Mouse (Mus musculus) midbrain, embryonic 16.5 days (tissue): ENCODE results near the gene Isy1. TPM values are rescaled to one million over a fixed set of nuclear protein-coding genes. Genes with fewer than 3 reads are reported as not detected.

ENCODE experiments used
- ATAC-seq: fragments of 200-750 bp; cut with Nextera tagmentation; 2 replicates; pipeline ENCODE4 v1.8.0; 2017; ENCODE audit warnings: moderate TSS enrichment
- H3K27ac ChIP-seq: fragments of 300-500 bp; sonication (generic); 2 replicates; pipeline ENCODE4 v1.5.1; 2014; ENCODE audit warnings: mild to moderate bottlenecking, low read length, mixed read lengths
- H3K27me3 ChIP-seq: fragments of 300-500 bp; sonication (generic); 2 replicates; pipeline ENCODE4 v1.6.1; 2014; ENCODE audit warnings: low read depth, low read length, mixed read lengths; ENCODE audit not compliant: control insufficient read depth, insufficient read depth
- H3K36me3 ChIP-seq: fragments of 300-500 bp; sonication (generic); 2 replicates; pipeline ENCODE4 v1.6.1; 2014; ENCODE audit warnings: mild to moderate bottlenecking, low read length, moderate library complexity, mixed read lengths; ENCODE audit not compliant: control insufficient read depth, insufficient read depth
- H3K4me1 ChIP-seq: fragments of 300-500 bp; sonication (generic); 2 replicates; pipeline ENCODE4 v1.6.1; 2014; ENCODE audit warnings: mild to moderate bottlenecking, low read length, mixed read lengths; ENCODE audit not compliant: control insufficient read depth, insufficient read depth
- H3K4me2 ChIP-seq: fragments of 300-500 bp; sonication (generic); 2 replicates; pipeline ENCODE4 v1.6.1; 2014; ENCODE audit warnings: mild to moderate bottlenecking, low read length, mixed read lengths
- H3K4me3 ChIP-seq: fragments of 300-500 bp; sonication (generic); 2 replicates; pipeline ENCODE4 v1.5.1; 2014; ENCODE audit warnings: low read depth, mild to moderate bottlenecking, low read length, moderate library complexity, mixed read lengths
- H3K9ac ChIP-seq: fragments of 300-500 bp; sonication (generic); 2 replicates; pipeline ENCODE4 v1.6.1; 2014; ENCODE audit warnings: low read depth, low read length, mixed read lengths
- H3K9me3 ChIP-seq: fragments of 300-500 bp; sonication (generic); replicated peaks from 2 replicates; pipeline ENCODE4 v1.6.1; 2014; ENCODE audit warnings: mild to moderate bottlenecking, low read length, mixed read lengths; ENCODE audit not compliant: control insufficient read depth, poor library complexity, severe bottlenecking
- WGBS: fragments of 180-500 bp; shearing (Covaris S2); extraction: QIAGEN DNeasy Blood & Tissue Kit; methylation state at CpG from one replicate; pipeline ENCODE4 v1.1.7; 2014; 5-methylcytosine and 5-hydroxymethylcytosine counted together
- polyA plus RNA-seq: library from polyadenylated mRNA; unstranded; fragments of >200 nt; fragmentation: Nextera tagmentation; extraction: Ambion mirVana; gene quantifications from 2 replicates; pipeline ENCODE4 v1.2.1, GENCODE M21; 2015

The Isy1 gene
- 26.2 and 27.5 TPM in 2 replicates for polyA plus RNA-seq

DNA sequence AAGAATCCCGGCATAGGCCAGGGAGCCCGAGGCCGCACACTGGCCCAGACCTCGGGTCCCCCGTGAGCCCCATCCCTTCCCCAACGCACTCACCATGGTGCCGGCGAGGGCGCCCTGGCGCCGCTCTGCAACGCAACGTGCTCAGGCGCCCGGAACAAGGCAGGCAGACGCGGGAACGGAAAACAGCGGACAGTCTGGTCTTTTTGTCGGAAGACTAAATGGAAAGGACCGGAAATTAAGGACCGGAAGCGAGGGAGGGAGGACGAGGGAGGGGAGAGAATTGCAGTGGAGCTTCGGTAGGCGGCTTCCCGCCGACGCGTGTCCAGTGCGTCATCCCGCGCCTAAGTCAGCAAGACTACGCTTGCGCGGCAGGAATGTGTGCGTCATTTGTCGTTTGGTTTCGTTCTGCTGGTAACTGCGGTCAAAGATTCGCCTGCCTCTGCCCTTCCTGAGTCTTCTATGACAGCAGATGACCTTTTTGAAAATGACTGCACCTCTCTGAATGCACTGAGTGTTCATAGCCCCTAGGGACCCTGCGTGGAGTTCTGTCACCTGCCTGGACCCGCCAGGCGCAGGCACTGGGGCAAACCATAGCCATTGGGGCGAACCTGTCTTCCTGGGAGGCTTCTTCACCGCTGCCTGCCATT is at the start of gene Isy1:
Gene Isy1, minus strand, starts transcription at position 248 of the 647 bp plus-strand sequence.
- Histone ChIP-seq H3K36me3 (peaks cover 20% of the 10 kb centered on the region), H3K9ac (peak within 1 kb of the TSS; percentile 82), H3K4me1 (peaks cover 10% of the 10 kb centered on the region), H3K9me3 (no peaks in the 10 kb centered on the region), H3K4me2 (peak within 1 kb of the TSS; percentile 78), H3K27ac (peak within 1 kb of the TSS; percentile 96), H3K27me3 (no peaks in the 10 kb centered on the region), H3K4me3 (peak within 1 kb of the TSS; percentile 87)
- peak; percentile 97 for ATAC-seq
- WGBS = under 1% methylated on average over 46 of the region's 46 CpGs

DNA sequence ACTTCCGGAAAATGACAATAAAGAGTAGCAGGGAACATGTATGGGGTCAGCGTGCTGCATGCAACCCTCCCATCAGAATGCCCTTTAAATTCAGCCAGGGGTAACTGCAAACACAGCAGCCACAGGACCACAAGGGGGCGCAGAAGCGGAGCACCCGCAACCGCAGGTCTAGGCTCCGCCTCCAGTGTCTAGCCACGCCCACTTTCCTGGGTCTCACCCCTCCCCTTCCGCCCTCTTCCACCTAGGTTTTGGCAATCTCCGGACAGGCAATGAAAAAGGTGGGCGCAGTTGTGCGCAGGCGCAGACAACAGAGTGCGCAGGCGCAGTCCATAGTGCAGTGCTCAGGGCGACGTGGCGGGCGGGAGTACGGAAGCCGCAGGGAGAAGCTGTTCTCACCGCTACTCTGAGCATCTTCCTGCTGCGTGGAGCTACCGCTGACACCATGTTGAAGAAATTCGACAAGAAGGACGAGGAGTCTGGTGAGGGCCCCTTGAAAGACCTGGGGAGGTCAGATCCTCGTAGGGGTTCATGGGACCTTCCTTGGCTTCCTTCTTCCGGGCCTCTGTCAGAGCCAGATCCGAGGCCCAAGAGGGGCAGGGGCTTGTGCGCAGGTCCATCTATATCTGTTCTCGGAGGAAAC is 49.1 kb upstream of the Isy1 start, which contains the start of gene Copg1:
Gene Copg1, plus strand, starts transcription at position 221 of the 640 bp plus-strand sequence.
- H3K9ac ChIP-seq = peak within 1 kb of the TSS; percentile 74
- peak within 1 kb of the TSS; percentile 83 for H3K27ac ChIP-seq
- H3K4me2 ChIP-seq = peak within 1 kb of the TSS; percentile 54
- H3K27me3 ChIP-seq = no peaks in the 10 kb centered on the region
- no peaks in the 10 kb centered on the region for H3K9me3 ChIP-seq
- peaks cover 27% of the 10 kb centered on the region for H3K36me3 ChIP-seq
- H3K4me3 ChIP-seq = peak within 1 kb of the TSS; percentile 70
- peaks cover 10% of the 10 kb centered on the region for H3K4me1 ChIP-seq
- under 1% methylated on average over 31 of the region's 31 CpGs for WGBS
- ATAC-seq = peak; percentile 94

DNA sequence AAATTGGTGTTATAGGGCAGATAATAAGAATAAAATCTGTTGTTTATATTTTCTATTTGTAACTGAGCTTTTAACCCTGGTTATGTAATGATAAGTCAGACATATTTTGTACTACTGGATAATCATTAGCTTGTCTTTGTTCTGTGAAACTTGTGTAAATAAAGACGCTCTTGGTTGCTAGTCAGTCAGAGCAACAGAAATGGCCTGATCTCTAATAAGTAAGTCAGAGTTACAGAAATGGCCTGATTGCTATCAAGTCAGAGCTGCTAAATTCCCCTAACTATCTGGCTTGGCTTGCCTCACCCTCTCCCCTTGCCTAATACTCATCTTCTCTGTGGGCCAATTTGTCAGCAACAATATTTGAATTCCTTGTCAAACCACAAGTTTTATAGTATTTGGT is 48.1 kb upstream of the Isy1 start:
- Histone ChIP-seq H3K4me1 (peaks cover 10% of the 10 kb centered on the region), H3K9ac (no peak overlapping the region), H3K9me3 (no peaks in the 10 kb centered on the region), H3K36me3 (peaks cover 17% of the 10 kb centered on the region), H3K4me2 (no peak overlapping the region), H3K4me3 (no peak overlapping the region), H3K27ac (no peak overlapping the region; the same call in 1 of the 2 replicates), H3K27me3 (no peaks in the 10 kb centered on the region)
- ATAC-seq = no peak
- 97% methylated on average over 1 of the region's 1 CpGs for WGBS

DNA sequence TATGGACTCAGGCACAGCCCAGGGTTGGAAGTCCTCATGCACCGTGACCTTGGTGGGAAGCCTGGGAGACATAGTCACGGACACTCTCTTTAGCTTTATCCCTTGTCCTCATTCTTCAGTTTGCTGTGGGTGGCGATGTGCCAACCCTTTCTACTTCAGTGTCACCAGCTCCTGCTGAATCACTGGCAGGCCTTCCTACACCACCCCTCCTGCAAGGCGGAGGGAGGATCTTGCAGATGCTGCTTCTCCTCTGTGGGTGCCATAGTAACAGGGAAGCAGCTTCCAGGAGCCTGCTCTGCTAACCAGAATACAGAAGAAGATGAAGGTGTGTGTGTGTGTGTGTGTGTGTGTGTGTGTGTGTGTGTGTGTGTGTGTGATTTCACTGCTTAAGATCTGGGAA is 44.2 kb upstream of the Isy1 start:
- 46% methylated on average over 4 of the region's 4 CpGs for WGBS
- H3K27me3 ChIP-seq = no peaks in the 10 kb centered on the region
- no peak overlapping the region for H3K9ac ChIP-seq
- no peak; the same call in 1 of the 2 replicates for ATAC-seq
- H3K9me3 ChIP-seq = no peaks in the 10 kb centered on the region
- peak overlapping the region; percentile 5; the same call in 1 of the 2 replicates for H3K27ac ChIP-seq
- no peaks in the 10 kb centered on the region for H3K36me3 ChIP-seq
- 0 out of 2 replicates have a peak, but pooled peaks cover 2% of the 10 kb centered on the region for H3K4me1 ChIP-seq
- H3K4me2 ChIP-seq = no peak overlapping the region
- H3K4me3 ChIP-seq = no peak overlapping the region

DNA sequence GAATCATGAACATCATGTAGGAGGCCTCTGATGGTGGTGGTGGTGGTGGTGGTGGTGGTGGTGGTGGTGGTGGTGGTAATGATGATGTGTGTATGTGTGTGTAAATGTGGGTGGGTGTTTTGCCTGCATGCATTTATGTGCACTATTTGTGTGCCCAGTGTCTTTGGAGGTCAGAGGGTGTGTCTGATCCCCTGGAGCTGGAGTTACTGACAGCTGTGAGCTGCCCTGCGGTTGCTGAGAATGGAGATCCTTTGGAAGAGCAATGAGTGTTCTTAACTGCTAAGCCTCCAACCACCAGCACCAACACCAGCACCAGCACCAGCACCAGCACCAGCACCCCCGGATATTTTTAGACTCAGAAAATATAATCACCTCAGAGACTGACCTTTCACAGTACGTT is 43.6 kb upstream of the Isy1 start:
- WGBS = 81% methylated on average over 3 of the region's 3 CpGs

DNA sequence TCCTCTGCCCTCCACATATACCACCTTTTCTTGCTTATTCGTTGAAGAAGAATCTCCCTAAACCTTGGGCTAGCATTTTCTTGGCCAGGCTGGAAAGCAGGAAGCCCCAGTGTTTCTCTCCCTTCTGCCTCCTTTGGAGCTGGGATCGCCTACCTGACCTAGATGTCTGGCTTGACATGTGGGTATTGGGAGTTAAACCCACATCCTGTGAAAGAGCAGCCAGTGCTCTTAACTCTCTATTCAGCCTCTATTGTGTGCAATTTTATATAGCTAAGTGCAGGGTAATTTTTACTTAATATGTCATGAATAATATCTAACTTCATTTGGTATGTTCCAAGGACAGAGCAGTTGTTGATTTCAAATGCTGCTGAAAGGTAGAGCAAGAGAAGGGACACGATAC is 41.0 kb upstream of the Isy1 start:
- Histone ChIP-seq H3K4me2 (no peak overlapping the region), H3K27me3 (no peaks in the 10 kb centered on the region), H3K36me3 (no peaks in the 10 kb centered on the region), H3K9ac (no peak overlapping the region), H3K9me3 (no peaks in the 10 kb centered on the region), H3K4me3 (no peak overlapping the region), H3K4me1 (no peaks in the 10 kb centered on the region), H3K27ac (no peak overlapping the region)
- ATAC-seq = no peak
- WGBS = 78% methylated on average over 3 of the region's 3 CpGs

More for the DNA sequence above, 43.6 kb upstream of the Isy1 start:
- no peak overlapping the region for H3K4me2 ChIP-seq
- no peak overlapping the region for H3K4me3 ChIP-seq
- no peaks in the 10 kb centered on the region for H3K4me1 ChIP-seq
- no peak overlapping the region for H3K9ac ChIP-seq
- no peaks in the 10 kb centered on the region for H3K9me3 ChIP-seq
- no peak overlapping the region for H3K27ac ChIP-seq
- H3K27me3 ChIP-seq = no peaks in the 10 kb centered on the region
- no peak for ATAC-seq
- no peaks in the 10 kb centered on the region for H3K36me3 ChIP-seq

DNA sequence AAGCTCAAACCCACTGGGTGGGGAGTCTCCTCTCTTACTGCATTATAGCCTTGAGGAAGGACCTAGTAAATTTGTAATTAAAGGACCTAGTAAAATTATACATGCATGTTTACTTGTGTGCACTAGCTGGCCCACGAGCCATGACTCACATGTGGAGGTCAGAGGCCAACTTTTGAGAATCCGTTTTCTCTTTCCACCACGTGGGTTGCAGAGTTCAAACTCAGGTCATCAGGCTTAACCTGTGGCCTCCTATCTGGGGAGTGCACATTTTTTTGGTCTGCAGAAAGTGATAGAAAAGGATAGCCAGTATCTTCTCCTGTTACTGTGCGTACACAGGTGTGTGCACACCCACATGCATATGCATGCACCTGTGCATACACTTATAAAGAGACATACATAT is 40.4 kb upstream of the Isy1 start:
- no peak for ATAC-seq
- Histone ChIP-seq H3K27me3 (no peaks in the 10 kb centered on the region), H3K27ac (no peak overlapping the region), H3K4me3 (no peak overlapping the region), H3K4me2 (no peak overlapping the region), H3K9ac (no peak overlapping the region), H3K9me3 (no peaks in the 10 kb centered on the region), H3K36me3 (no peaks in the 10 kb centered on the region), H3K4me1 (no peaks in the 10 kb centered on the region)
- WGBS = 75% methylated on average over 4 of the region's 4 CpGs

DNA sequence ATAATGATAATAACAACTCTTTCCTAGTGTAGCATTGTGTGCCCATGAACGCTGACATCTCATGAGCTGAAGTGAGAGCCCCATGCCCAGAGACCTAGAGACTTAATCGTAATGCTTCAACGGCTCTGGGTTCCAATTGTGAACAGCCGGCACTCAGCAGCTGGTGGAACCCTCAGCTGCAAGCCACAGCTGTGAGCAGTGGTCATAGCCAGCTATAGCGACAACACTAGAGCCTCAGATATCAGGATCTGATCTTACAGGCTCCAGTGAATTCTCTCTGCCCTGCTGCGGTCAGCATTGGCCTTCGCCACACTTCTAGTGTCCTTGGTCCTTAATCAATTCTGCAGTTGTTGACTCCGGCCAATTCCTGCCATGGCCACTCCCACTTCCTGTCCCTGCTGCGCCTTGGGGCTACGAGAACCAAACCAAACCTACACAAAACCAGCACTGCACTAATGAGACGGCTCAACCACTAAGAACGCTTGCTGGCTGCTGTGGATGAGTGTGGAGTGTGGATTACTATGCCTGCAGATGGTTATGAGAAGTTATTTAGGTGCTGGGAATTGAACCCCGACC is 37.6 kb upstream of the Isy1 start:
- no peak overlapping the region for H3K27ac ChIP-seq
- no peak overlapping the region for H3K4me2 ChIP-seq
- H3K4me1 ChIP-seq = no peaks in the 10 kb centered on the region
- no peak overlapping the region for H3K9ac ChIP-seq
- 84% methylated on average over 13 of the region's 13 CpGs for WGBS
- no peaks in the 10 kb centered on the region for H3K36me3 ChIP-seq
- no peak for ATAC-seq
- no peaks in the 10 kb centered on the region for H3K27me3 ChIP-seq
- no peak overlapping the region for H3K4me3 ChIP-seq
- H3K9me3 ChIP-seq = no peaks in the 10 kb centered on the region

DNA sequence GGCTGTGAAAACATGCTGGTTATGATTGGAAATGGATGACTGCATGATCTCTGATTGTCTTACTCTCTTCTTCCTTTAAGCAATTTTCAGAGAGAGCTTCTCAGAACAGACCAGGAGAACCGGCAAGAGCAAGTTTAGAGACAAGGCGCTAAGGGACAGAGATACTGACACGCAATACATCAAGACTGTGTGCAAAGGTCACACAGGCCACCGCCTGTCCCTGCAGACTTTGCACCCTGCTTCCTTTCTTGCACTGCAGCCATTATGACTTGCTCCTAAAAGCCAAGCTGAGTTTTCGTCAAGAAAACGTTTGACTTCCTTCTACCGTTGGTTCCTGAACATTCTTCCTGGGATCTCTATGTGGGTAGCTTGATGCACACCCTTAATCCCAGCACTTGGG is 37.0 kb upstream of the Isy1 start:
- Histone ChIP-seq H3K36me3 (no peaks in the 10 kb centered on the region), H3K27me3 (no peaks in the 10 kb centered on the region), H3K9me3 (no peaks in the 10 kb centered on the region), H3K4me1 (no peaks in the 10 kb centered on the region), H3K4me2 (no peak overlapping the region), H3K4me3 (no peak overlapping the region), H3K27ac (no peak overlapping the region), H3K9ac (no peak overlapping the region)
- WGBS = 89% methylated on average over 7 of the region's 7 CpGs
- ATAC-seq = no peak
